8 mouse cellular contexts compared by ENCODE assay signal in the genomic region with DNA sequence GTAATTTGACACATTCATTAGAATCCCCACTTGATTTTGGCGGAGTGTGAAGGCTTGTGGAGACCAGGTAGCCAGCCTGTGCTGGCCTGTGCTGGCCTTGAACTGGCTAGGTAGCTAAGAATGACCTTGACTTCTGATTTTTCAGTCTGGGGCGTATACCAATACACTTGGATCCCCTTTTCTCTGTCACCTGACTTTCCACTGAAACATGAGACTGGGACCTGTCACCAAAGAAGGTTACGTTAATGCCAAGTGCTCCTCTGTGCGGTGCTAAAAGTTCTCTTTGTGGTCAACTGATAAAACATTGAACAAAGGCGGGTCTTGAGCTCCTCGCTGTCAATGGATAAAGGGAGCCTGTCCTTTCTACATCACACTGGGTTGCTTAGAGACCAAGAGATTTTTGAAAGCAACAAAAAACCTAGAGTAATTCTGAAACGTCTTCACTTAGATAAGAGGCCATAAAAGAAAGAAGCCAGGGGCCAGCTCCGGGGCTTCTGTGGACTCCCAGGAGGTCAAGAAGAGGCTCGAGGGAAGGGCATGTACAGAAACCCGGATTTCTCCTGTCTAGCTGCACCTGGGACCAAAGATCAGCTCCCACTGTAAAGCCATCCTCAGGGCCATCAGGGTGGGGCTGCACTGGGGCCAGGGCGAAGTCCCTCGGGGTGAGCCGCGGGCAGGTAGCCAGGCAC.
DNase-seq lines count a peak whose midpoint lies in the region; ATAC-seq and TF ChIP-seq lines count a peak whose summit lies in the region.

No protein-coding gene starts in this region.

- H3K9me3 ChIP-seq in E14TG2a.4 (ENCODE audit: low read length) = no peaks in the 10 kb centered on the region
- no peaks in the 10 kb centered on the region for H3K9me3 ChIP-seq in hindbrain, embryonic 10.5 days
- H3K9me3 ChIP-seq in limb, embryonic 14.5 days (ENCODE audit: control insufficient read depth, low read length) = no peaks in the 10 kb centered on the region
- H3K9me3 ChIP-seq in stomach, postnatal 0 days (ENCODE audit: control insufficient read depth, low read length) = no peaks in the 10 kb centered on the region

- H3K27ac ChIP-seq in hindbrain, embryonic 10.5 days = peak overlapping the region; percentile 88
- H3K27ac ChIP-seq in limb, embryonic 14.5 days (replicated peaks; ENCODE audit: low read depth, low read length) = no peak overlapping the region
- H3K27ac ChIP-seq in stomach, postnatal 0 days (replicated peaks) = peak overlapping the region; percentile 92

- peaks cover 79% of the 10 kb centered on the region for H3K4me1 ChIP-seq in E14TG2a.4 (replicated peaks; ENCODE audit: low read depth, low read length)
- H3K4me1 ChIP-seq in hindbrain, embryonic 10.5 days (replicated peaks) = peaks cover 35% of the 10 kb centered on the region
- H3K4me1 ChIP-seq in limb, embryonic 14.5 days (ENCODE audit: control insufficient read depth, insufficient read depth, low read length) = peaks cover 14% of the 10 kb centered on the region
- peaks cover 8% of the 10 kb centered on the region for H3K4me1 ChIP-seq in stomach, postnatal 0 days (replicated peaks; ENCODE audit: control insufficient read depth, insufficient read depth)

- TF ChIP-seq CTCF in E14TG2a.4 (conservative IDR thresholded peaks at IDR 0.05; ENCODE audit: low read length) = no peak
- TF ChIP-seq CTCF in stomach, postnatal 0 days (IDR thresholded peaks at IDR 0.05; ENCODE audit: low read depth) = no peak

- H3K4me2 ChIP-seq in limb, embryonic 14.5 days (replicated peaks; ENCODE audit: low read depth, low read length, severe bottlenecking) = peak overlapping the region; percentile 73
- peak overlapping the region; percentile 76 for H3K4me2 ChIP-seq in stomach, postnatal 0 days (replicated peaks; ENCODE audit: low read depth)

- ATAC-seq in limb, embryonic 14.5 days (ENCODE audit: low FRiP score, low read depth) = no peak
- ATAC-seq in stomach, postnatal 0 days (ENCODE audit: low FRiP score, low TSS enrichment) = 0 out of 2 replicates have a peak, but pooled peaks have one; percentile 7

- H3K4me3 ChIP-seq in E14TG2a.4 (replicated peaks; ENCODE audit: low read length) = peak overlapping the region; percentile 73
- peak overlapping the region; percentile 59 for H3K4me3 ChIP-seq in hindbrain, embryonic 10.5 days
- peak overlapping the region; percentile 33 for H3K4me3 ChIP-seq in limb, embryonic 14.5 days (replicated peaks; ENCODE audit: low read length)
- peak overlapping the region; percentile 39 for H3K4me3 ChIP-seq in stomach, postnatal 0 days (ENCODE audit: low read depth, low read length)

- no peak for TF ChIP-seq EP300 in stomach, postnatal 0 days (optimal IDR thresholded peaks at IDR 0.05)

- intact Hi-C loops in left cerebral cortex, postnatal 25 days (cut with DNase I) = no loop called here

- H3K9ac ChIP-seq in limb, embryonic 14.5 days (ENCODE audit: low read depth, low read length, severe bottlenecking) = peak overlapping the region; percentile 26
- peak overlapping the region; percentile 62 for H3K9ac ChIP-seq in stomach, postnatal 0 days (ENCODE audit: low read length)

- no peaks in the 10 kb centered on the region for H3K27me3 ChIP-seq in E14TG2a.4 (ENCODE audit: insufficient read depth, low read length)
- peaks cover 67% of the 10 kb centered on the region for H3K27me3 ChIP-seq in hindbrain, embryonic 10.5 days (ENCODE audit: insufficient read depth, poor library complexity, severe bottlenecking)
- H3K27me3 ChIP-seq in limb, embryonic 14.5 days (ENCODE audit: control insufficient read depth, insufficient read depth, low read length) = no peaks in the 10 kb centered on the region
- H3K27me3 ChIP-seq in stomach, postnatal 0 days (ENCODE audit: control insufficient read depth, insufficient read depth, low read length) = no peaks in the 10 kb centered on the region

- no peaks in the 10 kb centered on the region for H3K36me3 ChIP-seq in E14TG2a.4 (ENCODE audit: insufficient read depth, low read length)
- no peaks in the 10 kb centered on the region for H3K36me3 ChIP-seq in hindbrain, embryonic 10.5 days
- H3K36me3 ChIP-seq in limb, embryonic 14.5 days (ENCODE audit: control insufficient read depth, insufficient read depth, low read length) = no peaks in the 10 kb centered on the region
- no peaks in the 10 kb centered on the region for H3K36me3 ChIP-seq in stomach, postnatal 0 days (ENCODE audit: control insufficient read depth, insufficient read depth, low read length)

- DNase-seq in ZHBTc4 (ENCODE audit: low read depth, low spot score) = peak; percentile 39
- no peak for DNase-seq in hindbrain, embryonic 10.5 days (ENCODE audit: low spot score)
- no peak for DNase-seq in limb, embryonic 14.5 days (ENCODE audit: low spot score)
- no peak for DNase-seq in stomach, postnatal 0 days (ENCODE audit: low spot score)
- no peak for DNase-seq in left cerebral cortex, postnatal 25 days (ENCODE audit: low spot score in 2 of 2)
- DNase-seq in gastrocnemius, postnatal 4 days (ENCODE audit: low spot score in 2 of 2) = no peak
- no peak for DNase-seq in cerebellum, postnatal 10 days

- 7% methylated on average over 14 of the region's 14 CpGs for WGBS in hindbrain, embryonic 10.5 days
- WGBS in limb, embryonic 14.5 days = 18% methylated on average over 14 of the region's 14 CpGs
- 29% methylated on average over 14 of the region's 14 CpGs for WGBS in stomach, postnatal 0 days

- TF ChIP-seq POLR2A in limb, embryonic 14.5 days (IDR thresholded peaks at IDR 0.05; ENCODE audit: borderline replicate concordance, extremely low read depth, insufficient read depth, insufficient read length) = no peak
